Mouse (Mus musculus): ENCODE measurements around the gene Ube2g2. TPM values are rescaled to one million over a fixed set of nuclear protein-coding genes. Genes with fewer than 3 reads are reported as not detected.

Ube2g2 gene
- polyA plus RNA-seq, 1 experiment from 2014 or later: 65.0 TPM

- no peak overlapping the region for H3K27ac ChIP-seq
- no peaks in the 10 kb centered on the region for H3K9me3 ChIP-seq
- H3K36me3 ChIP-seq: peaks cover 24% of the 10 kb centered on the region
- H3K4me3 ChIP-seq (replicated peaks): no peak overlapping the region
- 94% methylated on average over 8 of the region's 8 CpGs for WGBS
- no peaks in the 10 kb centered on the region for H3K27me3 ChIP-seq (replicated peaks)
- no peak for ATAC-seq
- H3K4me2 ChIP-seq (replicated peaks): no peak overlapping the region
- H3K4me1 ChIP-seq (replicated peaks): 0 out of 2 replicates have a peak, but pooled peaks cover 12% of the 10 kb centered on the region
- H3K9ac ChIP-seq: no peak overlapping the region
Measured at GRCm38 (mm10) chr10:77608589-77608988, 13.5 kb upstream of the Ube2g2 start.

- no peak for ATAC-seq
- H3K4me3 ChIP-seq (replicated peaks): no peak overlapping the region
Measured at GRCm38 (mm10) chr10:77610221-77610961, 11.7 kb upstream of the Ube2g2 start.

GRCm38 (mm10) chr10:77613409-77613808 is 8.7 kb upstream of the Ube2g2 start:
- H3K4me2 ChIP-seq (replicated peaks): no peak overlapping the region
- H3K4me1 ChIP-seq (replicated peaks): 0 out of 2 replicates have a peak, but pooled peaks cover 2% of the 10 kb centered on the region
- H3K4me3 ChIP-seq (replicated peaks): no peak overlapping the region
- no peaks in the 10 kb centered on the region for H3K9me3 ChIP-seq
- ATAC-seq: peak; percentile 90
- 64% methylated on average over 3 of the region's 3 CpGs for WGBS
- H3K36me3 ChIP-seq: peaks cover 45% of the 10 kb centered on the region
- no peak overlapping the region for H3K9ac ChIP-seq
- peak overlapping the region; percentile 85 for H3K27ac ChIP-seq
- no peaks in the 10 kb centered on the region for H3K27me3 ChIP-seq (replicated peaks)

More at GRCm38 (mm10) chr10:77610221-77610961, 11.7 kb upstream of the Ube2g2 start:
- Histone ChIP-seq H3K9me3 (no peaks in the 10 kb centered on the region), H3K27me3 (replicated peaks) (no peaks in the 10 kb centered on the region), H3K9ac (no peak overlapping the region), H3K27ac (no peak overlapping the region), H3K4me2 (replicated peaks) (no peak overlapping the region), H3K4me1 (replicated peaks) (0 out of 2 replicates have a peak, but pooled peaks cover 13% of the 10 kb centered on the region), H3K36me3 (peaks cover 33% of the 10 kb centered on the region)
- WGBS: 85% methylated on average over 8 of the region's 8 CpGs

- WGBS: 89% methylated on average over 8 of the region's 8 CpGs
- Histone ChIP-seq H3K9me3 (no peaks in the 10 kb centered on the region), H3K27me3 (replicated peaks) (no peaks in the 10 kb centered on the region), H3K4me2 (replicated peaks) (no peak overlapping the region), H3K9ac (no peak overlapping the region), H3K27ac (no peak overlapping the region), H3K36me3 (peaks cover 42% of the 10 kb centered on the region), H3K4me3 (replicated peaks) (no peak overlapping the region), H3K4me1 (replicated peaks) (0 out of 2 replicates have a peak, but pooled peaks cover 2% of the 10 kb centered on the region)
- no peak for ATAC-seq
Measured at GRCm38 (mm10) chr10:77615647-77616046, 6.4 kb upstream of the Ube2g2 start.

GRCm38 (mm10) chr10:77616166-77616565 is 5.9 kb upstream of the Ube2g2 start:
- WGBS: 92% methylated on average over 9 of the region's 9 CpGs
- Histone ChIP-seq H3K9ac (no peak overlapping the region), H3K27ac (no peak overlapping the region), H3K27me3 (replicated peaks) (no peaks in the 10 kb centered on the region), H3K9me3 (no peaks in the 10 kb centered on the region), H3K4me3 (replicated peaks) (no peak overlapping the region), H3K4me2 (replicated peaks) (no peak overlapping the region), H3K36me3 (peaks cover 37% of the 10 kb centered on the region), H3K4me1 (replicated peaks) (0 out of 2 replicates have a peak, but pooled peaks cover 2% of the 10 kb centered on the region)
- ATAC-seq: no peak

- H3K27me3 ChIP-seq (replicated peaks): no peaks in the 10 kb centered on the region
- H3K9ac ChIP-seq: no peak overlapping the region
- no peak overlapping the region for H3K4me2 ChIP-seq (replicated peaks)
- H3K4me1 ChIP-seq (replicated peaks): 0 out of 2 replicates have a peak, but pooled peaks cover 2% of the 10 kb centered on the region
- H3K27ac ChIP-seq: no peak overlapping the region
- ATAC-seq: no peak
- no peaks in the 10 kb centered on the region for H3K9me3 ChIP-seq
- WGBS: 89% methylated on average over 7 of the region's 7 CpGs
- H3K4me3 ChIP-seq (replicated peaks): no peak overlapping the region
- peaks cover 30% of the 10 kb centered on the region for H3K36me3 ChIP-seq
Measured at GRCm38 (mm10) chr10:77616926-77617325, 5.1 kb upstream of the Ube2g2 start.

GRCm38 (mm10) chr10:77621546-77621945 is 529 bp upstream of the Ube2g2 start:
- Histone ChIP-seq H3K27me3 (replicated peaks) (no peaks in the 10 kb centered on the region), H3K4me3 (replicated peaks) (peak overlapping the region; percentile 92), H3K36me3 (0 out of 2 replicates have a peak, but pooled peaks cover 9% of the 10 kb centered on the region), H3K4me1 (replicated peaks) (peaks cover 25% of the 10 kb centered on the region), H3K9me3 (no peaks in the 10 kb centered on the region), H3K27ac (peak overlapping the region; percentile 88), H3K9ac (peak overlapping the region; percentile 48), H3K4me2 (replicated peaks) (peak overlapping the region; percentile 65)
- ATAC-seq: no peak
- 79% methylated on average over 8 of the region's 8 CpGs for WGBS

- ATAC-seq: no peak
- peak overlapping the region; percentile 90 for H3K9ac ChIP-seq
- H3K36me3 ChIP-seq: 0 out of 2 replicates have a peak, but pooled peaks cover 5% of the 10 kb centered on the region
- no peak overlapping the region for H3K27ac ChIP-seq
- H3K27me3 ChIP-seq (replicated peaks): no peaks in the 10 kb centered on the region
- WGBS: 7% methylated on average over 8 of the region's 8 CpGs
- H3K4me2 ChIP-seq (replicated peaks): peak overlapping the region; percentile 78
- peak overlapping the region; percentile 92 for H3K4me3 ChIP-seq (replicated peaks)
- no peaks in the 10 kb centered on the region for H3K9me3 ChIP-seq
- peaks cover 25% of the 10 kb centered on the region for H3K4me1 ChIP-seq (replicated peaks)
Measured at GRCm38 (mm10) chr10:77623069-77623492, 1.0 kb downstream of the Ube2g2 start.

GRCm38 (mm10) chr10:77623639-77624400 is 1.7 kb downstream of the Ube2g2 start:
- Histone ChIP-seq H3K4me1 (replicated peaks) (peaks cover 25% of the 10 kb centered on the region), H3K27me3 (replicated peaks) (no peaks in the 10 kb centered on the region), H3K4me3 (replicated peaks) (peak overlapping the region; percentile 92; the same call in 1 of the 2 replicates), H3K9me3 (no peaks in the 10 kb centered on the region), H3K4me2 (replicated peaks) (peak overlapping the region; percentile 78), H3K9ac (peak overlapping the region; percentile 23; the same call in 1 of the 2 replicates), H3K27ac (0 out of 2 replicates have a peak overlapping the region, but pooled peaks have one; percentile 6), H3K36me3 (no peaks in the 10 kb centered on the region)
- 86% methylated on average over 10 of the region's 10 CpGs for WGBS
- ATAC-seq: no peak

- H3K9me3 ChIP-seq: no peaks in the 10 kb centered on the region
- 0 out of 2 replicates have a peak overlapping the region, but pooled peaks have one; percentile 23 for H3K9ac ChIP-seq
- 0 out of 2 replicates have a peak overlapping the region, but pooled peaks have one; percentile 9 for H3K4me2 ChIP-seq (replicated peaks)
- peaks cover 25% of the 10 kb centered on the region for H3K4me1 ChIP-seq (replicated peaks)
- no peak for ATAC-seq
- 0 out of 2 replicates have a peak overlapping the region, but pooled peaks have one; percentile 6 for H3K27ac ChIP-seq
- no peaks in the 10 kb centered on the region for H3K27me3 ChIP-seq (replicated peaks)
- 60% methylated on average over 7 of the region's 7 CpGs for WGBS
- no peak overlapping the region for H3K4me3 ChIP-seq (replicated peaks)
- no peaks in the 10 kb centered on the region for H3K36me3 ChIP-seq
Measured at GRCm38 (mm10) chr10:77624570-77624995, 2.5 kb downstream of the Ube2g2 start.

GRCm38 (mm10) chr10:77626036-77626435 is 4.0 kb downstream of the Ube2g2 start:
- Histone ChIP-seq H3K9me3 (no peaks in the 10 kb centered on the region), H3K9ac (no peak overlapping the region), H3K4me3 (replicated peaks) (no peak overlapping the region), H3K27ac (no peak overlapping the region), H3K36me3 (no peaks in the 10 kb centered on the region), H3K4me2 (replicated peaks) (no peak overlapping the region), H3K4me1 (replicated peaks) (peaks cover 30% of the 10 kb centered on the region), H3K27me3 (replicated peaks) (no peaks in the 10 kb centered on the region)
- 75% methylated on average over 7 of the region's 7 CpGs for WGBS
- no peak for ATAC-seq

- H3K9ac ChIP-seq: no peak overlapping the region
- H3K9me3 ChIP-seq: no peaks in the 10 kb centered on the region
- no peak for ATAC-seq
- WGBS: 69% methylated on average over 7 of the region's 7 CpGs
- H3K4me3 ChIP-seq (replicated peaks): no peak overlapping the region
- H3K27me3 ChIP-seq (replicated peaks): no peaks in the 10 kb centered on the region
- peaks cover 30% of the 10 kb centered on the region for H3K4me1 ChIP-seq (replicated peaks)
- H3K36me3 ChIP-seq: peaks cover 4% of the 10 kb centered on the region; the same call in 1 of the 2 replicates
- no peak overlapping the region for H3K4me2 ChIP-seq (replicated peaks)
- H3K27ac ChIP-seq: no peak overlapping the region
Measured at GRCm38 (mm10) chr10:77626591-77626990, 4.5 kb downstream of the Ube2g2 start.

Measured in intestine, embryonic 15.5 days (tissue).